31 mouse cellular contexts compared by ENCODE assay signal in genomic region chr4:36647753-36648152, GRCm38 (mm10).
"Had no signal": no experiment of that assay in that cellular context is flagged by ENCODE, and none has a peak within 500 bp of the region (broad histone marks: within the 10 kb centered on the region; RNA-seq: fewer than 3 reads in every experiment).

No protein-coding gene starts in this region.

- H3K4me2 ChIP-seq: limb, embryonic 12.5 days; limb, embryonic 13.5 days; limb, embryonic 15.5 days; liver, embryonic 11.5 days; liver, embryonic 12.5 days; liver, embryonic 13.5 days; liver, embryonic 15.5 days; lung, embryonic 14.5 days; lung, embryonic 15.5 days; midbrain, embryonic 11.5 days; midbrain, embryonic 12.5 days; midbrain, embryonic 13.5 days; midbrain, embryonic 15.5 days; neural tube, embryonic 12.5 days had no signal

- ATAC-seq: liver, embryonic 12.5 days; liver, postnatal 0 days; lung, postnatal 0 days; midbrain, embryonic 13.5 days; midbrain, embryonic 15.5 days; midbrain, embryonic 16.5 days had no signal

- H3K9me3 ChIP-seq: limb, embryonic 10.5 days; limb, embryonic 12.5 days; limb, embryonic 13.5 days; limb, embryonic 15.5 days; liver, embryonic 12.5 days; liver, embryonic 13.5 days; liver, embryonic 15.5 days; lung, embryonic 15.5 days; megakaryocyte, embryonic 14.5 days; midbrain, embryonic 10.5 days; midbrain, embryonic 12.5 days; midbrain, embryonic 13.5 days; midbrain, embryonic 15.5 days; neural tube, embryonic 12.5 days had no signal

- H3K27me3 ChIP-seq: limb, embryonic 12.5 days; limb, embryonic 13.5 days; limb, embryonic 15.5 days; liver, embryonic 12.5 days; liver, embryonic 13.5 days; liver, embryonic 15.5 days; lung, embryonic 15.5 days; megakaryocyte, embryonic 14.5 days; midbrain, embryonic 12.5 days; midbrain, embryonic 13.5 days; midbrain, embryonic 15.5 days; neural tube, embryonic 12.5 days had no signal

- H3K27ac ChIP-seq: limb, embryonic 10.5 days; limb, embryonic 12.5 days; limb, embryonic 13.5 days; limb, embryonic 15.5 days; liver, embryonic 12.5 days; liver, embryonic 13.5 days; liver, embryonic 14.5 days; liver, embryonic 15.5 days; lung, embryonic 15.5 days; macrophage; midbrain, embryonic 10.5 days; midbrain, embryonic 12.5 days; midbrain, embryonic 13.5 days; midbrain, embryonic 15.5 days; neural tube, embryonic 12.5 days had no signal

- H3K4me1 ChIP-seq: limb, embryonic 10.5 days; limb, embryonic 12.5 days; limb, embryonic 13.5 days; limb, embryonic 15.5 days; liver, embryonic 12.5 days; liver, embryonic 13.5 days; liver, embryonic 15.5 days; lung, embryonic 15.5 days; megakaryocyte, embryonic 14.5 days; midbrain, embryonic 10.5 days; midbrain, embryonic 12.5 days; midbrain, embryonic 13.5 days; midbrain, embryonic 15.5 days; neural tube, embryonic 12.5 days had no signal

- H3K4me3 ChIP-seq: limb, embryonic 10.5 days; limb, embryonic 12.5 days; limb, embryonic 13.5 days; limb, embryonic 15.5 days; liver, embryonic 12.5 days; liver, embryonic 13.5 days; liver, embryonic 15.5 days; lung, embryonic 15.5 days; megakaryocyte, embryonic 14.5 days; midbrain, embryonic 10.5 days; midbrain, embryonic 12.5 days; midbrain, embryonic 13.5 days; midbrain, embryonic 15.5 days; myocyte; neural tube, embryonic 12.5 days had no signal

- DNase-seq: liver; liver, embryonic 13.5 days; liver, postnatal 0 days; lung, adult 18-20 months; lung, adult 2 months; lung, embryonic 14.5 days; lung, postnatal 10 days; lung, postnatal 14 days; lung, postnatal 36 days; lung, postnatal 4 days; midbrain, embryonic 14.5 days had no signal

- H3K9ac ChIP-seq: limb, embryonic 12.5 days; limb, embryonic 13.5 days; limb, embryonic 15.5 days; liver, embryonic 12.5 days; liver, embryonic 13.5 days; liver, embryonic 14.5 days; liver, embryonic 15.5 days; liver, postnatal 0 days; lung, embryonic 14.5 days; lung, embryonic 15.5 days; midbrain, embryonic 12.5 days; midbrain, embryonic 13.5 days; midbrain, embryonic 15.5 days; neural tube, embryonic 12.5 days had no signal

- H3K36me3 ChIP-seq: limb, embryonic 10.5 days; limb, embryonic 12.5 days; limb, embryonic 13.5 days; limb, embryonic 15.5 days; liver, embryonic 12.5 days; liver, embryonic 13.5 days; liver, embryonic 15.5 days; lung, embryonic 15.5 days; midbrain, embryonic 10.5 days; midbrain, embryonic 12.5 days; midbrain, embryonic 13.5 days; midbrain, embryonic 15.5 days; neural tube, embryonic 12.5 days had no signal
